Mouse (Mus musculus) neural tube, embryonic 11.5 days (tissue): ENCODE results near the gene Npr3. TPM values are rescaled to one million over a fixed set of nuclear protein-coding genes. Genes with fewer than 3 reads are reported as not detected.

Experiments
- ATAC-seq: fragments of 200-750 bp; cut with Nextera tagmentation; 2 replicates; pipeline ENCODE4 v1.8.0; 2017; ENCODE audit warnings: moderate number of reproducible peaks, mild to moderate bottlenecking, moderate TSS enrichment, moderate library complexity; ENCODE audit not compliant: insufficient read depth, low FRiP score, low TSS enrichment
- DNase-seq: peaks from one replicate; pipeline ENCODE4 v3.0.0-alpha.2; 2015; ENCODE audit warnings: low spot score
- H3K27ac ChIP-seq: fragments of 300-500 bp; sonication (generic); 2 replicates; pipeline ENCODE4 v1.5.1; 2014; ENCODE audit warnings: low read depth, mild to moderate bottlenecking, low read length
- H3K27me3 ChIP-seq: fragments of 300-500 bp; sonication (generic); 2 replicates; pipeline ENCODE4 v1.6.1; 2014; ENCODE audit warnings: mild to moderate bottlenecking, low read length, mixed read lengths; ENCODE audit not compliant: control insufficient read depth, insufficient read depth
- H3K36me3 ChIP-seq: fragments of 300-500 bp; sonication (generic); 2 replicates; pipeline ENCODE4 v1.6.1; 2014; ENCODE audit warnings: mild to moderate bottlenecking, low read length, moderate library complexity, mixed read lengths; ENCODE audit not compliant: control insufficient read depth, insufficient read depth
- H3K4me1 ChIP-seq: fragments of 300-500 bp; sonication (generic); 2 replicates; pipeline ENCODE4 v1.6.1; 2014; ENCODE audit warnings: low read length, mixed read lengths; ENCODE audit not compliant: control insufficient read depth, insufficient read depth
- H3K4me2 ChIP-seq: fragments of 300-500 bp; sonication (generic); 2 replicates; pipeline ENCODE4 v1.6.1; 2014; ENCODE audit warnings: low read depth, mild to moderate bottlenecking, moderate library complexity
- H3K4me3 ChIP-seq: fragments of 300-500 bp; sonication (generic); 2 replicates; pipeline ENCODE4 v1.5.1; 2014; ENCODE audit warnings: low read depth, low read length
- H3K9ac ChIP-seq: fragments of 300-500 bp; sonication (generic); 2 replicates; pipeline ENCODE4 v1.6.1; 2014; ENCODE audit warnings: mild to moderate bottlenecking, low read length
- H3K9me3 ChIP-seq: fragments of 300-500 bp; sonication (generic); 2 replicates; pipeline ENCODE4 v1.6.1; 2016; ENCODE audit warnings: low read length; ENCODE audit not compliant: control insufficient read depth
- WGBS: fragments of 180-500 bp; shearing (Covaris S2); extraction: QIAGEN DNeasy Blood & Tissue Kit; methylation state at CpG from one replicate; pipeline ENCODE4 v1.1.7; 2014; 5-methylcytosine and 5-hydroxymethylcytosine counted together
- polyA plus RNA-seq: library from polyadenylated mRNA; unstranded; fragments of >200 nt; fragmentation: Nextera tagmentation; extraction: Ambion mirVana; gene quantifications from 2 replicates; pipeline ENCODE4 v1.2.1, GENCODE M21; 2014

Gene Npr3
- polyA plus RNA-seq: 4.8 and 5.7 TPM in 2 replicates

DNA sequence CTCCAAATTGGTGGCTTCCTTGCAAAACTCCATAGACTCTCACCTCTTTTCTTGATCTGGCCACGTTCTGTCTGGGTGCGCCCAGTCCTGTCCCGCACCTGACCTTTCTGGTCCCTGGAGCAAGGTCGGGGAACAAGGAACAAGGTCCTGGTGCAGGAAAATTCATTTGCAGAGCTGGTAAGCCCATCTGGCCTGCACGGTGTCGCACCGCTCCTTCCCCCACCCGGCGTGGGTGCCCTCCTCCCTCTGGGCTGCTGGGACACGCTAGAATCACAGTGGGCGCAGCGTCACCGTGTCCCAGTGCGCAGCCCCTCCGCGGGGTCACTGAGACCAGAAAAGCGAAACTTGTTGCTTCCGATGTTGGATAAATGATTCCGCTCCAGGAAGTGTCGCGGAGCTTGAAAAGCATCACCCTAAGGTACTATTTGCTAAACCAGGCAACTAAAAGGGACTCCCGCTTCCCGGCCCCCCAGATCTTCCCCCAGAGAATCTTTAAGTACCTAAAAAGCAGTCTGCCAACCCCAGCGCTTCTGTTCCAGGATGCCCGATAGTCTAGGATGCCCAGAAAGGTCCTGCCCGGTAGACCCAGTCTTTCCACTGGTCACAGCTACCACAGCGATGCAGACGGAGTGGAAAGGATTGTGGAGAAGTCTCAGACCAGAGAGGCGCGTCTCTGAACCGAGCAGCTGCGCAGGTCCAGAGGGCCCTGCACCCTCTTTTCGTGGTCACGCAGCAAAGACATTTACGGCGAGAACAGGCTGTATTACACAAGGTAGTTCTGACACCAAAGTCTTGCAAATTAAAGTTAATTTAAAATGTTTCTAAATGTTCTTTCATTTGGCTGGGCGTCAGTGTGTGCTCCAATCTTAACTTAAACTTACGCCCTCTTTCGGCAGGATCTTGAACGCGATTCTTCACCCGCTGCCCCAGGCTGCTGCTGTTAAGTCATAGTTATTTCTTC, at the start of gene Npr3:
Npr3 (minus strand) TSS at position 717 of the 961 bp plus-strand sequence.
- H3K9ac ChIP-seq: 0 out of 2 replicates have a peak within 1 kb of the TSS, but pooled peaks have one; percentile 18
- H3K27ac ChIP-seq: no peak within 1 kb of the TSS
- DNase-seq: peak; percentile 71
- H3K4me2 ChIP-seq: peak within 1 kb of the TSS; percentile 92
- WGBS: under 1% methylated on average over 42 of the region's 42 CpGs
- H3K36me3 ChIP-seq: no peaks in the 10 kb centered on the region
- H3K4me3 ChIP-seq: peak within 1 kb of the TSS; percentile 50
- peaks cover 44% of the 10 kb centered on the region for H3K27me3 ChIP-seq
- peaks cover 19% of the 10 kb centered on the region for H3K4me1 ChIP-seq
- 0 out of 2 replicates have a peak, but pooled peaks have one; percentile 28 for ATAC-seq
- no peaks in the 10 kb centered on the region for H3K9me3 ChIP-seq

DNA sequence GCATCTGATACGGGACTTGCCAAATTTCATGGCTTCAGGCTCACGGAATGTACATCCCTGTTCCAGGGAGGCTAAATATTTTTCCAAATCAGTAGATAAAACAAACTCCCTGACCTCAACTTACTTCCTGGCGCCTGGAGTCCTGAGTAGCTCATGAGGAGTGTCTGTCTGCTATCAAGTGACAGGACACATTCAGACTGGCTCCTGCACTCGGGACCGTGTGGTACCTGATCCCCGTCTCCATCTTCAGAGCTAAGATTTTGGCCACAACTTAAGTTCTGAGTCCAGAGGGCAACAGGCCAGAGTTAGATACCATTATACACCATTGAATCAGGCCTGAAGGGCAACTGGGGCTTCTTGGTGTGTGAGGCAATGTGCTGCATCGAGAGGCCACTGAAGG, 49.0 kb upstream of the Npr3 start:
- no peaks in the 10 kb centered on the region for H3K36me3 ChIP-seq
- DNase-seq (no peak), ATAC-seq (no peak)
- WGBS: 86% methylated on average over 7 of the region's 7 CpGs
- H3K27ac ChIP-seq: no peak overlapping the region
- no peak overlapping the region for H3K9ac ChIP-seq
- no peak overlapping the region for H3K4me2 ChIP-seq
- H3K4me3 ChIP-seq: no peak overlapping the region
- no peaks in the 10 kb centered on the region for H3K9me3 ChIP-seq
- no peaks in the 10 kb centered on the region for H3K4me1 ChIP-seq
- no peaks in the 10 kb centered on the region for H3K27me3 ChIP-seq

DNA sequence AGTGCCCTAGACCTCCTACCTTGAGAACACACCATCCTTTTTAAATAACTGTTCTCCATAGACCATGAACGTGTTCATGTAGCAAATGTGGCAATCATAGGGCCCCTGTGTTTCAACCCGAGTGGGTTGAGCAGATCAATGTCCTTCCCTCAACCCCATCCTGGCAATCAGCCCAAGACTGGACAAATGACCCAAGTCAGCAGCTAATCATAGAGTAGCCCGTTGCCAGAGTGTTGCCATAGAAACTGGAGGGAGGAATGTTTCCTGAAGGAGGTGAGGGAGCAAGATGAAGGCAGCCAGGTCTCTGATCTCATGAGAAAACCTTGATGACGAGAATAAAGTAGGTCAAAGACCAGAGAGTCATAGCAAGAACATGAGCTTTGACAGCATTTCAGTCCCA, 47.1 kb upstream of the Npr3 start:
- WGBS: 58% methylated on average over 4 of the region's 4 CpGs

DNA sequence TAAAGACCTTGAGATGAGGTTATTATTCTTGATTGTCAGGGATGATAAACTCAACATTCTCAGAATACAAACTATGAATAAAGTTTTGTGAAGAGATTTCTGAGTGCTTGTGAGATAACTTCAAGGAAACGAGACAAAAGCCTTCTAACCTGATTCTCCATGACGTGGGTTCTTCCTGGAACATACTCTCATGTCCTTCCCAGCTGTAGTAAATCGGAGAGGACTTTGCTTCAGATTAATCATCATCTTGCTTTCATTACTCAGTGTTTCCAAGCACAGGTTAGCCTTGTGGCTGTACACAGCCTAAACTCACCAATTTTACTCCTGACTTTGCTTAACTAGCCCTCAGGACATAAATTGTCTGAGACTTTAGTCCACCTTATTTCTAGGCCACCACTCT, 45.1 kb upstream of the Npr3 start:
- H3K4me1 ChIP-seq: no peaks in the 10 kb centered on the region
- 92% methylated on average over 3 of the region's 3 CpGs for WGBS

More for the DNA sequence above, 47.1 kb upstream of the Npr3 start:
- Histone ChIP-seq H3K27ac (no peak overlapping the region), H3K4me2 (no peak overlapping the region), H3K4me1 (no peaks in the 10 kb centered on the region), H3K9ac (no peak overlapping the region), H3K36me3 (no peaks in the 10 kb centered on the region), H3K4me3 (no peak overlapping the region), H3K9me3 (no peaks in the 10 kb centered on the region), H3K27me3 (no peaks in the 10 kb centered on the region)
- ATAC-seq (no peak), DNase-seq (no peak)

DNA sequence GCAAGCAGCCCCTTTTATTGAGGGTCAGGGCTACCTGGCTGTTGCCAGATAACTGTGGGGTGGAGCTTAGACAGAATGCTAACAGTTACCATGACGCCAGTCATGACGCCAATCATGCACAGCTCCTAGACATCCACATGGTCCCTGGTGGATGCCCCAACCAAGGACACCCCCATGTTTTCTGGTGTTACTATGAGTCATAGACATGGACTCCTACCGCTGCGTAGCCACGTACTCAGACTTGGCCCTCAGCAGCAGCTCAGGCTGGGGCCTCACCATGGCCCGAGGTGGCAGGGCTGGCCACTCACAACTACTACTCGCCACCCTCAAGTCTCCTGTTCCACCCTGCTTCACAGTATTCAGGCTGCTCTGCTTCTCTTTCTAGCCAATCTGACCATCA, 44.1 kb upstream of the Npr3 start:
- Histone ChIP-seq H3K4me3 (no peak overlapping the region), H3K4me2 (no peak overlapping the region), H3K27me3 (no peaks in the 10 kb centered on the region), H3K36me3 (no peaks in the 10 kb centered on the region), H3K9ac (no peak overlapping the region), H3K27ac (no peak overlapping the region), H3K9me3 (no peaks in the 10 kb centered on the region), H3K4me1 (no peaks in the 10 kb centered on the region)
- DNase-seq (no peak), ATAC-seq (no peak)
- WGBS: 90% methylated on average over 7 of the region's 7 CpGs

More for the DNA sequence above, 45.1 kb upstream of the Npr3 start:
- Histone ChIP-seq H3K27ac (no peak overlapping the region), H3K4me3 (no peak overlapping the region), H3K9ac (no peak overlapping the region), H3K9me3 (no peaks in the 10 kb centered on the region), H3K36me3 (no peaks in the 10 kb centered on the region), H3K4me2 (no peak overlapping the region), H3K27me3 (no peaks in the 10 kb centered on the region)
- ATAC-seq (no peak), DNase-seq (no peak)

DNA sequence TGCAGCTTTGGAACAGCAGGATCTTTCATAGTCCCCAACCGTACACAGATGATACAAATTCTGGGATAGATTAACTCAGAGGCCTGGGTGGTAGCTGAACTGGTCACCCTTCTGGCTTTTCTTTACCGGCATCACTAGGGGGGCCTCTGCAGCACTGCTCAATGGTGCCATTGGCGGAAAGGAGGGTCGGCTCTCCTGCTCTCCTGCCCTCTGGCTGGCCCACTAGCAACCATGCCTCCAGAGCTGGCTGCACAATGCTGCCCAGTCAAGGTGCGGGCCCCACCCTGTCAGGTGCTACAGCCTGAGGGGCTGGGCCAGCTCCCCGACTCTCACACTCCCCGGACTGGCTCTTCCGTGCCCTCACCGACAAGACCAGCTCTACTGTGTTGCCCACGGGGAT, 43.1 kb upstream of the Npr3 start:
- Histone ChIP-seq H3K9me3 (no peaks in the 10 kb centered on the region), H3K27ac (no peak overlapping the region), H3K27me3 (no peaks in the 10 kb centered on the region), H3K4me3 (no peak overlapping the region), H3K36me3 (no peaks in the 10 kb centered on the region), H3K9ac (no peak overlapping the region), H3K4me1 (no peaks in the 10 kb centered on the region), H3K4me2 (no peak overlapping the region)
- ATAC-seq: no peak
- no peak for DNase-seq
- 87% methylated on average over 10 of the region's 10 CpGs for WGBS

DNA sequence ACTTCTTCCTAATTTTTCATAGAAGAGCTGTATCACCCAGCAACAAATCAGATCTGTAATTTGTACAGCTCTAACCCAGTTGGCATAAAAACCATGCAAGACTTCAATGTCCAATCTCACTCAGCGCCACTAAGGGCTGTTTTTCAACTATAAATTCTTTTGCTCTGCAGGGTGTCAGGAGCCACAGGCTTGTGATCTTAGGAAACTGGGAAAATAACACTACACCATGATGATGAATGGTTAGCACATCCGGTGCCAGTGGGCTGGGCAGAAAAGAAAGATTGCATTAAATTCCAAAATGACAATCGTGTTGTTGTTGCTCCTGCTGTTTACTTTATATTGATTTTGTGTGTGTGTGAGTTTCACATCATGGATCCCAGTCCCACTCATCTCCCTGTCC, 42.4 kb upstream of the Npr3 start:
- WGBS: 80% methylated on average over 3 of the region's 3 CpGs
- H3K27me3 ChIP-seq: no peaks in the 10 kb centered on the region

DNA sequence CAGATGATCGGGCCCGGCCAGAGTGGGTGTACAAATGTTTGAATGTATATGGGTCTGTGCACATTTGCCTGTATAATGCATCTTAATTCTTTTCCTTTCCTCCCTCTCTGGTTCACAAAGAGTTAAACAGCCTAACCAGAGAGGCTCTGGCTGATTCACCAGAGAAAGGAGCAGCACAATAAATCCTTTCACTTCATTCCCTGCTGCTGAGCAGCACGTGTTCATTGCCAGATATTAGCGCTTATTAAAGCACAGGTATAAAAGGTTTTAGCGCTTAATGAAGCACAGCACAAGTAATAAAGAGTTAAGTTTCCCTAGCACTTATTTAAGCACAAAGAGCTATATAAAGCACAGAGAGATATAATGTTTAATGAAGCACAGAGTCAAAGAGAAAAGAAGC, 33.8 kb upstream of the Npr3 start:
- WGBS: 46% methylated on average over 5 of the region's 5 CpGs
- Histone ChIP-seq H3K9ac (no peak overlapping the region), H3K36me3 (no peaks in the 10 kb centered on the region), H3K27me3 (no peaks in the 10 kb centered on the region), H3K27ac (no peak overlapping the region), H3K4me3 (no peak overlapping the region), H3K4me2 (no peak overlapping the region), H3K9me3 (no peaks in the 10 kb centered on the region), H3K4me1 (no peaks in the 10 kb centered on the region)
- ATAC-seq (no peak), DNase-seq (no peak)

More for the DNA sequence above, 42.4 kb upstream of the Npr3 start:
- H3K4me1 ChIP-seq: no peaks in the 10 kb centered on the region
- H3K9ac ChIP-seq: no peak overlapping the region
- ATAC-seq: no peak
- H3K4me2 ChIP-seq: no peak overlapping the region
- H3K27ac ChIP-seq: no peak overlapping the region
- H3K9me3 ChIP-seq: no peaks in the 10 kb centered on the region
- no peaks in the 10 kb centered on the region for H3K36me3 ChIP-seq
- DNase-seq: no peak
- no peak overlapping the region for H3K4me3 ChIP-seq

DNA sequence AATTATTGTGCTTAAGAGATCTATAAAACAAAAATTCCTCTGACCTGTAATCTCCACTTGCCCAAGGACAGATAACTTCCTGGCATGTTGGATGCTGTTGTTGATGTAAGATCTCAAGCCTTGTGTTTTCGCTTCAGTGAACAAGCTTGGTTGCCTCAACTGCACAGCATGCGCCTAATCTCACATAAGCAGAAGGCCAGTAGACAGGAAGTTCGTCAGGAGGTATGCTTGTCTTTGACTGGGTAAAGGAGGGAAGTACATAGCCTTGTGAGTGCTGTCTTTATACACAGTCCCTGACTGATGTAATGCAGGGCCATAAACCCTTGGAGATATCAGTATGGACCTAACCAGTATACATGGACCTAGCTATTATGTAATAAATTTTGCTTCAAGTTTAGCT, 20.7 kb upstream of the Npr3 start:
- DNase-seq (no peak), ATAC-seq (no peak)
- Histone ChIP-seq H3K4me1 (no peaks in the 10 kb centered on the region), H3K27me3 (no peaks in the 10 kb centered on the region), H3K4me2 (no peak overlapping the region), H3K9ac (no peak overlapping the region), H3K4me3 (no peak overlapping the region), H3K36me3 (no peaks in the 10 kb centered on the region), H3K9me3 (no peaks in the 10 kb centered on the region), H3K27ac (no peak overlapping the region)
- 86% methylated on average over 3 of the region's 3 CpGs for WGBS
